Mouse (Mus musculus): Measurements from ENCODE around the gene Nek1. TPM values are rescaled to one million over a fixed set of nuclear protein-coding genes. Genes with fewer than 3 reads are reported as not detected.
A peak's percentile ranks its signal among the peaks of the same experiment; 100 is the strongest.
"Not testable (repeated sequence)": the region's sequence is repeated elsewhere in the genome, so short reads cannot be mapped to it uniquely, and the experiment has no call there.

Gene Nek1
- total RNA-seq, 2 experiments from 2014 or later: 14.3 to 21.5 TPM

DNA sequence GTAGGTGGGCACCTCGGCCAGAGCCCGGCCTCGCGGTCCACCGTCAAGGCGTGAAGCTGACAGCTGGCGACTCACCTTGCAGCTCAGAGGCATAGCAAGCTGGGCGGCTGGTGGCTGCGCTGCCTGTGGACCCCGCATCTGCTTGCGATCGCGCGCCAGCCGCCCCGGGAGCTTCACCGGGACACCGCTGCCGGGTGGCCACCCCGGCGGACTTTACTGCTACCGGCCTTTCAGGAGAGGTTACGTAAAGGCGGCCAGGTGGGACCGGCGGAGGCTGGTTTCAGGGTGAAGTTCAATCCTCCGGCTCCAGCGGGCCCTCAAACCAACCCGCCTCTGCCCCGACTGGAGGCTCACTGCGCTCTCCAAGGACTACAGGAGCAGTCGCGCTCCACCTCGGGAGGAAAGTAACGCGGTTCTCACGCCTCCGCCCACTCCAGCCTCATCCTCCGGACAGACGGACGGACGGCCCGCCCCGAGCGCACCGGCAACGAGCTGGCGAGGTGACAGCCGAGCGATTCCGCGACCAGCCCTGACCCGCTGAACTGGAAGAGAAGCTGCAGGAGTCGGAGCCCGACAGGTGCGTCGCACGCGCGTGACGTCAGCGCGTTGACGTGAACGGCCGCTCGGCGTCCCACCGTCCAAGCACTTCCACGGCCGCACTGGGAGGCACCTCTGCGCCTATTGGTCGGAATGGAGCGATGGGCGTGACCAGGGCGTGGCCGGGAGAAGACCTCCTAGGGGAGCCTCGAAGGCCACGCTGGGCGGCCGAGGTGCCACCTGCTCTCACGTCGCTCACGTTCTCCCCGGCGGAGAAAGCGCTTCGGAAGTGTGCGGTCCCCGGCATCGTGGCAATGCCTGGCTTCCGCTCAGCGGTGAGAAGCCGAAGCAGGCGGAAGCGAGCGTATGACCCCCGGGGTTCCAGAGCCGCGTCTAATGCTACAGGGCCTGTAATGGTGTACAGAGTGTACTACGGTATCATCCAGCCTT lies 10.0 kb upstream of the Nek1 start, which contains the start of gene Clcn3:
Gene Clcn3 (minus strand): TSS at position 600 of the 987 bp plus-strand sequence.
- peak; percentile 94 for ATAC-seq (replicated peaks; ENCODE audit: low FRiP score, poor library complexity, severe bottlenecking)

DNA sequence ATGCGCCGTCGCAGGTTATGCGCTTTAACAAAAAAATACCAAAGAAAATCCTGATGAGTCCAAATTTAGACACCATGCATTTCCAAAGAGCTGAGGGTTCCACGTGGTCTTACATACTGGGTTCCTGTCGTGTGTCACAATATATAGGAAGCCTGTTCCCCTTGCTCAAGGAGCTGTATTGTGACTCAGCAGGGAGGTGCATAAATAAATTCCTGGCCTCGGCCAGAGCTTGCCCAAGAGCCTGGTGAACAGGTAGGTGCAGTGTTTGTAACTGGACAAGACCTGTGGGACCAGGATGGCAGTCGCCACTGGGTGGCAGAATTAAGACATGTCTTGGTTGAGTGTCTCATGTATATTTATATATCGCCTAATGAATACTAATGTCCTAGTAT lies 9.3 kb upstream of the Nek1 start:
- peak; percentile 75 for ATAC-seq (replicated peaks; ENCODE audit: low FRiP score, poor library complexity, severe bottlenecking)

DNA sequence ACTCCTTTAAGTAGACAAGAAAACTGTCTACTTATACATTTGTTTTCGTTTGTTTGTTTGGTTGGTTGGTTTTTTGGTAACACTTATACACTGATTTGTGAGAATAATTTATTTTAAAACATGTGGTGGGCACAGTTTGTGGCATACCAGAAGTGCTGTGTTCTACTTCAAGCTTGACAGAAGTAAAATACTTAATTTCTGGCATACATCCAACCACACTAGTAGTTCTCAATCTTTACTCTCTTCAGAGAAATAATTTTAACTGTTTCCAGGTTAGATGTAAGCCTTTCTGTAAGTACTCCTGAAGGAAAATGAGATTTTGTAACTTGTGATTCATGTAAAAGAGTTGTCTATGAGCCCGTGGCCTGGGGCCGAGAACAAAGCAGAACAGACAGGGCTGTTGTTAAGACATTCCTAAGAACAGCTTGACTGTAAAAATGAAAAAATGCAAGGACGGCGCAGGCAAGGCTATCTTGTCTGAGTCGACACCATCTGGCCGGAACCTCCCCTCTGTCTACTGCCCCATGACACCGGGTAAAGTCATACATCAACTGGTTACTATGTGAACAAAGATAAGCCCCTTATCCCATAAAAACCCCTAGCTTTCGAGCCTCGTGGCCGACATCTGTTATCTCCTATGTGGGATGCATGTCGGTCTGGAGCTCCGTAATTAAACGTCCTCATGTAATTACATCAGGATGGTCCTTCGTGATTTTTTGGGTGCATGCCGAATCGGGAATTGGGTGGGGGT lies 8.6 kb upstream of the Nek1 start:
- ATAC-seq (replicated peaks; ENCODE audit: low FRiP score, poor library complexity, severe bottlenecking): not testable (repeated sequence)

DNA sequence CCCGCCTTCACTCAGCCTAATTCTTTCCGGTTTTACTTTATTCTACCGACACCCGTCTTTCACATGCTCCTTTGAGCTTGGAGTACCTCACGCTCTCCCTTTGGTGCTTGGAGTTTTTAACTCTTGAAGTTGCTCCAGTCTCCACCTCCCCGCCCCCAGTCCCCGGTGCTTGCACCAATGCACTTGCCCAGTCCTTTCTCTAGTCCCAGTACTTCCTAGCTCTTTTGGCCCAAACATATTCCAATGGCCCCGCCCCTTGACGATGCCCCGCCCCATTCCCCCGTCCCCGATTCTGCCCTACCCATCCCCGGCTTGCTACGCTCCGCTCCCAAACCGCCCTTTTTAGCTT lies 460 bp upstream of the Nek1 start:
- ATAC-seq (replicated peaks; ENCODE audit: low FRiP score, poor library complexity, severe bottlenecking): peak; percentile 77

DNA sequence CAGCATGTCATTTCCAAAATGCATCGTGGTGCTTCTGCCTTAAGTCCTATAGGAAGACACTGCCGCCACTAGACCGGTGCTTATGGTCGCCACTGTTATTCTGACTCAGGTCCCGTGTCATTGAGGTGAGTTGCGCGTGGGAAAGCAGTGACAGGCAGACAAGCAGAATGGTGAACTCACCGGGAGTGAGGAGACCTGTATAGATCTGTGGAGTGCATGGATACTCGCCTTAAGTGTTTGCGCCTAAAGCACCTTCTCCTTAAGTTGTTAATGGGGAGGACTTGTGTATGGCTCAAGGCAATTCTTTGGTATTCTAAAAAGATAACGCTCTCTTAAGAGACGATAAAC lies 618 bp downstream of the Nek1 start:
- peak; percentile 56 for ATAC-seq (replicated peaks; ENCODE audit: low FRiP score, poor library complexity, severe bottlenecking)

DNA sequence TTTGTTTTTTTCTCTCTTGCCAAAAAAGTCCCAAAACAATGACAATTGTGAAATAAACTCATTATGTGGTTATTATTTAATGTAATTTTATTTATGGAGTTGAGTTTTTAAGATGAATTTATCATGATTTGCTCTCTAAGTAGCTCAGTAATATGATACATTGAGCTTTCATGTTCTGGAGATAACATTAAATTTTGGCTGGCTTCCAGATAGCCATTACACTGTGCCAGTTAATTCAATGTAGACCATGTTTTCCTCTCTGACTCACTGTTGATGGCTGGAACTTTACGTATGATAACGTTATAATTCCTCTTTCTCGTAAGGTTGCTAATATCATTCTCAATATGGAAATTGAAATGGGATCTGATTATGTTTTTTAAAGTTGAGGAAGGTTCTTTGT lies 3.5 kb downstream of the Nek1 start:
- ATAC-seq (replicated peaks; ENCODE audit: low FRiP score, poor library complexity, severe bottlenecking): no peak

DNA sequence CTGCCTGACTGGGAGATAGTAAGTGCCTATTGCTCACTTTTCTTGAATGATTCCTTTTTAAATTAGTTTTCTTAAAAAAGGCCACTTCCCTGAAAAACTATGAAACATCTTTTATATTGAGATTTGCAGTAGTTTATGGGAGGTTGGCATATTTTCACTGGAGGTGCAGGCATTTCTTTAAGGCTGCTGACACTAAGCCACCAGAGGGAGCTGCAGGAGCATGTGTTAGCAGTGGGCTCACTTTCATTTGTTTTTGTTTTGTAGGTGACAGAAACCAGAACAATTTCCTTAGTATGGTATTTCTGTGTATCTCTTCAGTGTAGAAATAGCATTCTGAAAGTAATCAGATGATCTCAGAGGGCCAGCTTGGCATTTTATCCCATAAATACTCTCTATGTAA lies 49.0 kb downstream of the Nek1 start:
- ATAC-seq (replicated peaks; ENCODE audit: low FRiP score, poor library complexity, severe bottlenecking): no peak

DNA sequence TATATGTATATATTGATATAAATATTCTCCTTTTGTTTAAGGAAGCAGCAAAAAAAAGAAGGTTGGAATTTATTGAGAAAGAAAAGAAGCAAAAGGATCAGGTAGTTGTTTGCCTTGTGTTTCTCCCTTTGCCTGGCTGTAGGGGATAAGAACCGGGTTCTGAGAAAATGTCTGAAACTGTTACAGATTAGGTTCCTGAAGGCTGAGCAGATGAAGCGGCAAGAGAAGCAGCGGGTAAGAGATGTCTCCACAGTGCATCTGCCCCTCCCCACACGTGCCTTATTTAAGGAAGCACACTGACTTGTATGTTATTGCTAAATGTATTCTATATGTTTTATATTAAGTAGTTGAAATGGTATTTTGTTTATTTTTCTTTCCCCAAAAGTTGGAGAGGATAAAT lies 50.9 kb downstream of the Nek1 start:
- ATAC-seq (replicated peaks; ENCODE audit: low FRiP score, poor library complexity, severe bottlenecking): no peak

DNA sequence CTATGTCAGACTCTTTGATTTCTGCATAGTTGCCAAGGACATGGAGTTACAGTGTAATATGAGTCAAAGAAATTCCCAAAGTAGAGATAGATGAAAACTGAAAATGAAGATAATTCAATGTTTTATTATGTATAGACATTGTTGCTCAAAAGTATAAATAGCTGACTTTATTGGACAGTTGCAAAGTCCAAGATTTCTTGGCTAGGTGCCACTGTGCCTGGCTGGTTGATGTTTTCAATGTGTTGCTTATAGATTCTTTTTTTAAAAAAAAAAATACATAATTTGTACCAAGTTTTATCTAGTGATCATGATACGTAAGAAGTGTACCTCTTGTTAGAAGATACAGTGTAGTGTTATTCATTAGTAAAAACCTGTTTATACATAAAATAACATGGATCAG lies 53.8 kb downstream of the Nek1 start:
- no peak for ATAC-seq (replicated peaks; ENCODE audit: low FRiP score, poor library complexity, severe bottlenecking)

DNA sequence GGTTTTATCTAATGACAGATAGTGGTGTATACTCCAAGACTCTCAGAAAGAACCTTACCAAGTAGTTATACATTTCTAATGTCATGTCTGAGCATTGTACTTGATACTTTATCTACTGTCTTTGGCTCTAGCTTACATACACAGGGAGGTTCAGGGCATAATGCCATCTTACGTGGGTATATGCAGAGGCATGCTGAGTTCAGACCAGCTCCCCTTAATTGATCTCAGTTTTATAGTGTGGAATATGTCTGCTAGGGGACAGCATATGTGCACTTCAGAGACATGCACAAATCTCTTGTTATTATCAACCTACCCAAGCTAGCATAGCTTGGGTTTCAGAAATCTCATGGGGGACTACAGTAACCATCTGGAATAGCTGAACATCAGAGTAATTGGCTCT lies 60.0 kb downstream of the Nek1 start:
- no peak for ATAC-seq (replicated peaks; ENCODE audit: low FRiP score, poor library complexity, severe bottlenecking)

DNA sequence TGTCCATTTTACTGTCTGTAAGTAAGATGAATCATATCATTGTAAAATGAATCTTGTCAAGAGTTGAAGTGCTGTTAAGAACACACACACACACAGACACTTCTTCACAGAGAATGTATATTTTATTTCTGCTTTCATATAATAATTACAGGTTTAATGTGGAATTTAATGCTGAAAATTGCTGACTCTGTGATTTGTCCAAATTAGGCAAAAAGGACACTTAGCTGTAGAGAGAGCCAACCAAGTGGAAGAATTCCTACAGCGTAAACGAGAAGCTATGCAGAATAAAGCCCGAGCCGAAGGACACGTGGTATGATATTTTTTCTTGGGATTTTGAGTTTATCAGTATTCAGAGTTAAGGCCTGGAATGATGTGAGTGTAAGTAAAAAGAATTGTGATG lies 61.3 kb downstream of the Nek1 start:
- no peak for ATAC-seq (replicated peaks; ENCODE audit: low FRiP score, poor library complexity, severe bottlenecking)

DNA sequence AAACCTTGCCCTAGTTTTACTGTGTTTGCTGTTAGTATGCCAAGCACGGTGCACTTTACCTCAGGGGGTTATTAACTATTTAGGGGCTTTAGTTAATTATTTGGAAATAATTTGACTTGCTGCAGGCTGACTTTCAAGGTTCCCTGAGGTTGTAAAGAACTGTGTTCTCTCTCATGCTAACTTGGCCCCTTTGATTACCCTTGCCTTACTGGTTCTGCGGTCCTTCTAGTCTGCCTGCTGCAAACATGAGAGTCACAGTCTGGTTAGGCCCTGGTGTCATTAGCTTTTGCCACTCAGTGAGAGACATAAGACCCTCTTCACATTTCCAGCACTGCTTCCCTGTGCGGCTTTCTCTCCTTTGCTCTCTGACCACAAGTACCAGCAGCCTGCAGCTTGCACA lies 64.0 kb downstream of the Nek1 start:
- ATAC-seq (replicated peaks; ENCODE audit: low FRiP score, poor library complexity, severe bottlenecking): no peak

DNA sequence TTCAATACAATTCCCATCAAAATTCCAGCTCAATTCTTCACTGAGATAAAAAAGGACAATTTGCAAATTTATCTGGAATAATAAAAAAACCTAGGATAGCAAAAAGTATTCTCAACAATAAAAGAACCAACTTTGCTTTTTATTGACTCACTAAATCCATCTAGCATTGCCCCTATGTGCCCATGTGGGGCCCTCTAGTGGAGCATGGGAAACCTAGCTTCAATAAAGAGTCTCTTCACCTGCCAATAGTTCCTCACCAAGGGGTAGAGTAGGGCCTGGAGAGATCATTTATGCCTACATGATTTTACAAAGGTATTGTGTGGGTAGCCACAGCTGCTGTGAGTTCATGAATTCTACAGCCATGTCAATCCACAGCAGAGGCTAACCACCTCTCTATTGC lies 66.1 kb downstream of the Nek1 start:
- ATAC-seq (replicated peaks; ENCODE audit: low FRiP score, poor library complexity, severe bottlenecking): no peak

DNA sequence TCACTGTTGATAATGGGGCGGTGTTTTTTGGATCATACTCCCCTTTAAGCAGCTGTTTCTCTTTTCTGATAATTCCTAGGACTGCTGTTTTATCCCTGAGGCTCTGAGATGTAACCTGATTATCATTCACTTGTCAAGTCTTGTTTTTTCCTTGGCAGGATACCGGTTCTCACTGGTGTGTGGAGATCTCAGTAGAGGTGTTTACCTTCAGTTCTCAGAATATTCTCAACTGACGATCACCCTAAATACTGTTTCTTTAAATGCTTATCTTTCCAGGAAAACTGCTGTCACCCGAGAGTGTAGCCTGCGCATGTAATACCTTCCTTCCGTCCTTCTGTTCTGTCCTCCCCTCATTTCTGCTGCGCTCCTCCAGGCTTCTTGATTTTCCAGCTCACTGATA lies 67.4 kb downstream of the Nek1 start:
- no peak for ATAC-seq (replicated peaks; ENCODE audit: low FRiP score, poor library complexity, severe bottlenecking)

DNA sequence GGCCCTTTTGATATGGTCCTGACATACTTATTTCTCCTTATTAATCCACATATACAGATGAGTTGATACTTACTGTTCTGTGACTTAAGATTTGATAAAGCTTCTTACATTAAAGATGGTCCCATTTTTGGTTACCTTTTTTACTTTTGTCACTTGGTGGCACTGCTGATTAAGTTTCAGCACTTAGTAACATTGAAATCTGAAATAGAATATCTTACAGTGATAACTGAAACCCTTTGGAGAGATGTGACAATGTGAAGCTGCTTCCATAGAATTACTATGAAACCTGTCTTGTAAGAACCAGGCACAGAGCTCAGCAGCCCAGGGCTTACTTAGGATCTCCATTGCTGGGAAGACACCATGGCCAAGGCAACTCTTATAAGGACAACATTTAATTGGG lies 82.1 kb downstream of the Nek1 start:
- ATAC-seq (replicated peaks; ENCODE audit: low FRiP score, poor library complexity, severe bottlenecking): no peak

DNA sequence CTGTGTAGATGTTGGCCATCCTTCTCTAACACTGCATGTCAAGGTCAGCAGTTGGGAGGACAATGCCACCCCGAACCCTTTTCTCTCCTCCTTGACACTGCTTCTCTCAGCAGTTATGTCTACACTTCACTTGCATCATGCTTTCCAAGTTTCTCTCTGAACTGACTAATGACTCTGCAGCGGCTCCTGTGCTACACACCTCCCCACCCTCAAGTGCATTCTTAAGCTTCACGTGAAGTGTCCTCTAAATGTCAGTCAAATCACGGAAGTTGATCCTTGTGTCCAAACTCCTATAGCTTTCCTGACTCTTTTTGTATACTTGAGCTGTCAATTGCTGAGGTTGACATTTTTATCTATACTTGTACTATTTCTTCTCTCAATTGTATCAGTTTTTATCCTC lies 117.5 kb downstream of the Nek1 start:
- ATAC-seq (replicated peaks; ENCODE audit: low FRiP score, poor library complexity, severe bottlenecking): no peak

DNA sequence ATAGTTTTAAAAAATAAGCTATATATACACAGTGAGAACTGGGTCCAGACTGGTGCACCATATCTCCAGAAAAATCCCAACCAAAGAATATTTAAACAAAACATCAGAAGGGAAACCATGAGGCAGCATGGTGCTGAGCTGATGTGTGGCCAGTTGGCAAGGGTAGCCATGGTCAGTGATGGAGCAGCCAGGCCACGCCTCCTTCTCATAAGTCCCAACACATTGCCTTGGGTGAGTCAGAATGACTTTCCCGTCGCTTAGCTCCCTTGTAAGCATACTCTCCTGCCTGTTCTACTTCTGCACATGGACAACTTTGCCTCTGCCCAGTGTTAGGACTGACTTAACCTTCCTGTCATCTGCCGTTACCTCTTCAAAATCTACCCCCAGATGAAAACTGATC lies 118.9 kb downstream of the Nek1 start:
- ATAC-seq (replicated peaks; ENCODE audit: low FRiP score, poor library complexity, severe bottlenecking): no peak

DNA sequence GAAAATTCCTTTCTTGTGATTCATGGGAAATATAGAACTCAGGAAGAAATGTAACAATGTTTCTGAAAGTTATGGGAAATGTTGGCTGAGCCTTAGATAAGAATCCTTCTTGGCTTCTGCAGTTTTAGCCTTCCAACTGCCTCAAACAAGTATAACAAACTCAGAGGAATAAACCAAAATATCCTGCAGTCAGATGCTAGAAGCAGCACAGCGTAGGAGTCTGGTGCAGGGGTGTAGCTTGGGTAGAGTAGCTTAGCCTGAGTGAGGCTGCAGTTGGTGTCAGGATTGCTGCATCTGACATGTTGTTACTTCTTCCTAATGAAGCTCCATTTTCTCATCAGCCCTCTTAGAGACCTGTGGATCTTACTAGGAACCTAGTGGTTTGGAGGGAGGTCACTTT lies 128.6 kb downstream of the Nek1 start:
- ATAC-seq (replicated peaks; ENCODE audit: low FRiP score, poor library complexity, severe bottlenecking): no peak

DNA sequence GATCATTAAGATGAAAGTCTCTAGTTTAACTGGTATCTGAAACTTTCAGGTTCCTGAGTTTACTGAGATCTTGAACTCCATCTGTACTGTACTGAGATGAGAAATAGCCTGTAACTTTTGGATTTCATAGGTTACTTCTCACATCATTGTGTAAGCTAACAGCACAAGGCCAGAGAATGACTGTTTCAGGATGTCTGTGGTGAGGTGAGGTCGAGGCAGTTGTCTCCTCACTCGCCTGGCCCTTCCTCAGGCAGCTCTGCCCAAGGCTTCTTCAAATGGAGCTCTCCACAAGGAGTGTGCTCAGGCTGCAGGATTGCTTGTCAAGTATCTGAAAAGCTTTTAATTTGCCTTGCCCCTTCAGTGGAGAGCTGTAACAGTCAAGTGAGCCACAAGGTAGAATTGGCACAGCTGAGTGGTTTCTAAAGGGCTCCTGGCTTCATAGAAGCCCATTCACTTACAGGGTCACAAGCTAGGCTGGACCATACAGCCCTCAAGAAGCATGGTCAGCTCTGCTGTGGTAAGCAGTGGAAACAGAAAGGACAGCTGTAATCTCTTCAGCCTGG lies 134.4 kb downstream of the Nek1 start:
- no peak for ATAC-seq (replicated peaks; ENCODE audit: low FRiP score, poor library complexity, severe bottlenecking)

DNA sequence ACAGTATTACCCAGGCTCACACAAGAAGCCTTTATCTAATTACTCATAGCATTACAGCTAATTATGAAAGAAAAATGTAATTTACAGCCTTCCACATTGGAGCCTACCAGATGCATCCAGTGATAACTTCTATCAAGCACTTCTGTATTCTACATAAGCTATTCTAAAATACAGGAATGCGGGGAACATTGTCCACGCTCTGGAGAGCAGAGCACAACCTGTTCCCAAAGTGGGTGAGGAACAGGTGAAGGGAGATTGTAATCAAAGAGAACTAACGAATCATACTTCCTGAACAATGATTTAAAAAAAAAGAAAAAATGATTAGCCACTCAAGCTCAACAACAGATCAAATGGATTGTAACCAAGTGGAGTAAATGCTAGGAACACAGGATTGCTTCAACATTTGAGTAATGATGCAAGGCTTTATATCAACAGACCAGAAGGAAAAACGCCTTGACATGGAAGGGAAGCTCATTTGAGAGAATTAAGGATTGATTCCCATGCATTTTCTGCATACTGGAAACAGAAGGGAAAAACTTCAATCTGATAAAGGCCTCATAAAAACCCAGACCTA lies 139.7 kb downstream of the Nek1 start:
- no peak for ATAC-seq (replicated peaks; ENCODE audit: low FRiP score, poor library complexity, severe bottlenecking)

DNA sequence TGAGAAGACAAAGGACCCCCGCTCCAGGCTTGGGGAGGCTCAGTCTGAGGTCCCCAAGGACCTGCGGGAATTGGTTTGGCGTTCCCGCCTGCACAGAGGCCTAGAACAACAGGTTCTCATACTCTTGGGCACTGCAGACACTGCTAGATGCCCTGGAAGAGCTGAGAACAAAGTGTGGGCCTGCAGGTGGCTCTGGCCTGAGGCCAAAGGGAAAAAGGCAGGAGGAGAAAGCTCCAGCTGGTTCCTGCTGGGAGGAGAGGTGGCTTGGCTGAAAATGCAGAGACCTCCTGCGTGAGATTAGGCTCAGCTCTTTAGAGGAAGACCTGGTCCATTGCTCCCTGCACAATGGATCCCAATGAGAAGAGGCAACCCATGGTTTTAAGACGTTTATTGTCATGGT lies 148.9 kb downstream of the Nek1 start:
- no peak for ATAC-seq (replicated peaks; ENCODE audit: low FRiP score, poor library complexity, severe bottlenecking)

Data from erythroid progenitor cell, adult 5-6 weeks (primary cell).